Mouse (Mus musculus) small intestine, adult 2 months (tissue): ENCODE results near the gene Man2a1.

Experiments used
- CTCF ChIP-seq: fragments of 200-500 bp; IDR thresholded peaks from 2 replicates; pipeline ENCODE4 v1.5.1; 2012; ENCODE audit warnings: low read depth, mild to moderate bottlenecking, control low read depth, inconsistent platforms, low read length, moderate library complexity, mixed read lengths; ENCODE audit not compliant: insufficient replicate concordance, insufficient read length; ENCODE audit errors: extremely low read depth
- POLR2A ChIP-seq: fragments of 200-500 bp; IDR thresholded peaks from 2 replicates; pipeline ENCODE4 v1.6.1; 2012; ENCODE audit warnings: low read depth, mild to moderate bottlenecking, control low read depth, inconsistent platforms, low read length, moderate library complexity

GRCm38 (mm10) chr17:64620627-64621026, 20.1 kb downstream of the Man2a1 start:
- no peak for TF ChIP-seq CTCF
- TF ChIP-seq POLR2A = no peak
